Mouse (Mus musculus) adipose tissue, adult 10 weeks (tissue): ENCODE results near the gene Ankrd10. TPM values are rescaled to one million over a fixed set of nuclear protein-coding genes. Genes with fewer than 3 reads are reported as not detected.

ENCODE experiments used
- polyA plus RNA-seq: library from polyadenylated mRNA; stranded (reverse); fragments of 350-450 nt; fragmentation: Illumina TruSeq; extraction: RNeasy Lipid Tissue Mini Kit (QIAGEN cat#74804); gene quantifications from one replicate; pipeline ENCODE4 v1.2.3, GENCODE M21; 2014; ENCODE audit warnings: low read depth, low replicate concordance

Ankrd10 gene
- polyA plus RNA-seq = 40.2 TPM

DNA sequence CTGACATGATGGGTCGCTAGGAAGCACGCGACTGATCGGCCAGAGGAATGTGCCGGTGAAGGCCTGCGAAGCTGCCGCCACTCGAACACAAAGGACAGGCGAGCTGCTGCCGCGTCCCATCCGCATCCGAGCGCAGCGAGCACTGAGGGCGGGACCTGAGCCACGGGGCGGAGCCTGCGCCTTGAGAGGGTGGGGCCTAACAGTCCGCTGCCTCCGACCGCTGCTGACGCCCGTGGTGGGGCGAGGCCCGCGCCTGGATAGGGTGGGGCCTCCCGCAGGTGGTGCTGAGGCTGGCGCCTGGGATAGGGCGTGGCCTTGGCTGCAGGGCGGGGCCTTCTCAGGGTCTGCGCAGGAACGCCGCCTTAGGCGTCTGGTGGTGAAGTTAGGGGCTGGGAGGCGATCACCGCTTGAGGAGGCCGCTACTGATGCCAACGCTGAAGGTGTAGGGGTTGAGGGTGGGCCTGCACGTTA is at the start of gene Ankrd10:
Ankrd10 (minus strand) TSS at position 147 of the 471 bp plus-strand sequence.

Other genes starting within 250 kb of the Ankrd10 start
- gene Rab20, start 157.0 kb downstream of the Ankrd10 start, polyA plus RNA-seq = 29.8 TPM
- 130 TPM for gene Naxd, start 138.3 kb downstream of the Ankrd10 start, polyA plus RNA-seq
- 28.5 TPM for gene Cars2, start 85.0 kb downstream of the Ankrd10 start, polyA plus RNA-seq
- gene Ing1, start 80.2 kb downstream of the Ankrd10 start, polyA plus RNA-seq = 41.3 TPM
- gene 1700016D06Rik, start 65.3 kb upstream of the Ankrd10 start, polyA plus RNA-seq = 2.2 TPM
- gene Arhgef7, start 92.0 kb upstream of the Ankrd10 start, polyA plus RNA-seq = 26.5 TPM
- gene Tex29, start 204.7 kb upstream of the Ankrd10 start, polyA plus RNA-seq = 2.9 TPM